Mouse (Mus musculus) subcutaneous adipose tissue, adult 2 months (tissue): Measurements from ENCODE around the gene Gm8165. TPM values are rescaled to one million over a fixed set of nuclear protein-coding genes. Genes with fewer than 3 reads are reported as not detected.

Experiments
- polyA plus RNA-seq: library from polyadenylated mRNA; depleted of rRNA; stranded (reverse); fragments of >200 nt; gene quantifications from 2 replicates; pipeline ENCODE4 v1.2.3, GENCODE M21; 2012; ENCODE audit warnings: low replicate concordance; rRNA removed

The Gm8165 gene
- not detected in 2 replicates for polyA plus RNA-seq

DNA sequence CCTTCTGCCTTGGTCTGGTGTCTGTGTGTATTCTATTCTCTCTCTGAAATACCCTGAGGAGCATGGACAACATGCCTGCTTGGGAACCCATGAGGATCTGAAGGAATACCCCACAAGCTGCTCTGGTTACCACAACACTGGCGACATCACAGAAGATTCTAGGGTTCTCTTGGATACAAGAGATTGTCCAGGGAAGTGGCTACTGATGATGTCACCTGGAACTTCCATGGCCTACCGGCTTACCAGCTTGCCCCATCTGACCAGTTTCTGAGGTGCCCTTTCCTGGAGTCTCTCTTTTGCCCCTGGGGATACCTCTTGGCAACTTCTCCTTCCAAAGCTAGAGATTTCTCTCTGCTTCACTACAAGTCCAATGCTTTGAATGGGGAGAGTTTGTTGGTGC is at the start of gene Gm8165:
Gene Gm8165 (minus strand): TSS at position 101 of the 400 bp plus-strand sequence.

DNA sequence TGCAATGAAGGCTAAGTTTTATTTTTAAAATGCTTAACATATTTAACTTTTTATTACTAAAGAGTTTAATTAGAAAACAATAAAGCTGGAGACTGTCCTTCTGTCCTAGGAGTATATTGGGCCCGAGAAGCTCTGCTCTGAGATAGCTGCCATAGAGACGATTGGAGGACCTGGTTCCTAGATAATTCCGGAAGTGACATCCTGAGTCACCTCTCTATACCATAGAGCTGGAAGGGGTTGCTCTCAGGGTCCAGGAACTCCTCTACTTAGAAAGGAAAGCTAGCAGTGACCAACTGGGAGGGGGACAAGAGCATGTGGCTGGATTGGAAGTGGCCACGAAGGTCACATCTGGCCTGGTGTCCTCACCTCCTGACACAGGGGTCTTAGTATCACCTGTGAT is 20.6 kb upstream of the Gm8165 start, which contains the start of gene Gm7324:
Gene Gm7324 (plus strand): TSS at position 208 of the 400 bp plus-strand sequence.

Other genes with a start within 250 kb of the Gm8165 start
- gene Gm5799, start 133.6 kb downstream of the Gm8165 start, polyA plus RNA-seq: not detected in 2 replicates
- gene Gm17654, start 98.1 kb downstream of the Gm8165 start, polyA plus RNA-seq: not detected in 2 replicates
- gene Gm10375, start 69.2 kb downstream of the Gm8165 start, polyA plus RNA-seq: not detected in 2 replicates
- 0.45 TPM in 1 of 2 replicates, not detected in the other for gene Gm7324, start 20.6 kb upstream of the Gm8165 start, polyA plus RNA-seq
- gene Gm16506, start 50.3 kb upstream of the Gm8165 start, polyA plus RNA-seq: not detected in 2 replicates
- not detected in 2 replicates for gene Gm6526, start 70.7 kb upstream of the Gm8165 start, polyA plus RNA-seq
- not detected in 2 replicates for gene Gm8180, start 107.5 kb upstream of the Gm8165 start, polyA plus RNA-seq
- gene Ear1, start 198.3 kb upstream of the Gm8165 start, polyA plus RNA-seq: 0.26 and 0.82 TPM in 2 replicates
- gene Ear10, start 246.4 kb upstream of the Gm8165 start, polyA plus RNA-seq: not detected in 2 replicates
- gene Gm8113, start 248.2 kb upstream of the Gm8165 start, polyA plus RNA-seq: 1.5 and 5.7 TPM in 2 replicates